Mouse (Mus musculus): ENCODE data around the gene Tent5b.

- TF ChIP-seq CTCF (IDR thresholded peaks at IDR 0.05; ENCODE audit: extremely low read depth, insufficient read depth, insufficient read length, insufficient replicate concordance) = no peak
- TF ChIP-seq POLR2A (IDR thresholded peaks at IDR 0.05; ENCODE audit: low read depth, low read length) = no peak
Measured at GRCm38 (mm10) chr4:133508990-133509389, 29.1 kb downstream of the Tent5b start.

Measured in spleen, adult 2 months (tissue).